Mouse (Mus musculus): ENCODE results near the gene Ccdc114.

DNA sequence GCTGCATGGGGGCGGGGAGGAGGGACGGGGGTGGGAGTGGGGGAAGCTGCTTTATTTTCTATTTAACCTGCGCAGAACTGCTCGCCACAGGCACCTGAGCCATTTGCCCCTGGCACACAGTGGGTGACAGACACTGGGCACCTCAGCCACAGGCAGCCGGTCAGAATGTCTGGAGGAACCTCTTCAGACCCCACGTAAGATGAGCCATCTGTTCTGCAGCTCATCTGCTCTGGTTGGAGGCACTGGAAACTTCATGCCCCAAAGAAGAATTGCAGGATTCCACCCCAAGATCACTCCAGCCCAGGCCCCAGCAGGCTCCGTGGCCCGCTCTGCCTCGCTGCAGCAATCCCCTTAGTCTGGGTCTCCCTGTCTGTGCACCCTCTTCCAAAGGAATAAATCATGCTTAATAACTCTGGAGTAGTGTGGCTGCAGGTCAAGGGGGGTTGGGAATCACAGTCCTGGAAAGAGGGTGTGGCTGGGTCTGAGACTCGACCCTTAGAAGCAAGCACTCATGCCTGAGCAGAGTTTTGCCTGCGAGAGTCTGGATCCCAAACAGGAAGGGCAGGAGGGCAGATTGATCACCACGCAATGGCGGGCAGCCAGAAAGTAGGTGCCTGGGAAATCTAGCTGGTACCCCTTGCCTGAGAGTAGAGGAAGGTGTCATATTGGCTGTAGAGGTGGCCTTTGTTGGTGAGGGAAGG lies 6.7 kb upstream of the Ccdc114 start:
- TF ChIP-seq CTCF (IDR thresholded peaks at IDR 0.05) (no peak), EP300 (IDR thresholded peaks at IDR 0.05) (no peak)

Measured in lung, postnatal 0 days (tissue).